In genomic region chr5:111440264-111440663, GRCm38 (mm10) we compare ENCODE assay signal across 26 mouse cellular contexts. TPM values are rescaled to one million over a fixed set of nuclear protein-coding genes. Genes with fewer than 3 reads are reported as not detected.
DNase-seq lines count a peak whose midpoint lies in the region; ATAC-seq lines count a peak whose summit lies in the region.
"Had no signal": no experiment of that assay in that cellular context is flagged by ENCODE, and none has a peak within 500 bp of the region (broad histone marks: within the 10 kb centered on the region; RNA-seq: fewer than 3 reads in every experiment).

No protein-coding gene starts in this region.

- WGBS in midbrain, embryonic 14.5 days: 89% methylated on average over 4 of the region's 4 CpGs
- 91% methylated on average over 4 of the region's 4 CpGs for WGBS in midbrain, embryonic 15.5 days

- 0 out of 2 replicates have a peak, but pooled peaks have one; percentile 15 for ATAC-seq in midbrain, embryonic 14.5 days (ENCODE audit: low FRiP score, low TSS enrichment)
- ATAC-seq in midbrain, embryonic 15.5 days (replicated peaks): no peak
- ATAC-seq in granulocyte monocyte progenitor cell, adult 5-6 weeks (replicated peaks; ENCODE audit: poor library complexity, severe bottlenecking): peak; percentile 74
- ATAC-seq in megakaryocyte progenitor cell, adult 5-6 weeks (replicated peaks; ENCODE audit: poor library complexity): peak; percentile 53
- ATAC-seq: activated CD4-positive, CD25-positive, alpha-beta regulatory T cell, adult 4 months; forebrain, embryonic 14.5 days; forebrain, postnatal 0 days had no signal

- no peak overlapping the region for H3K4me3 ChIP-seq in midbrain, embryonic 14.5 days (replicated peaks; ENCODE audit: low read depth, low read length)
- no peak overlapping the region for H3K4me3 ChIP-seq in midbrain, embryonic 15.5 days
- H3K4me3 ChIP-seq: embryonic facial prominence, embryonic 12.5 days; embryonic facial prominence, embryonic 15.5 days; gastrocnemius, adult 2 months; heart, embryonic 12.5 days; heart, embryonic 15.5 days; hindbrain, embryonic 10.5 days; hindbrain, embryonic 13.5 days had no signal

- H3K36me3 ChIP-seq in midbrain, embryonic 14.5 days (ENCODE audit: control insufficient read depth, insufficient read depth, low read length): peaks cover 34% of the 10 kb centered on the region; the same call in 1 of the 2 replicates
- no peaks in the 10 kb centered on the region for H3K36me3 ChIP-seq in midbrain, embryonic 15.5 days (replicated peaks)
- H3K36me3 ChIP-seq: heart, embryonic 15.5 days had no signal

- H3K27ac ChIP-seq in midbrain, embryonic 14.5 days (replicated peaks; ENCODE audit: low read depth, low read length): no peak overlapping the region
- H3K27ac ChIP-seq in midbrain, embryonic 15.5 days: no peak overlapping the region
- H3K27ac ChIP-seq: embryonic facial prominence, embryonic 12.5 days; embryonic facial prominence, embryonic 15.5 days; gastrocnemius, adult 2 months; heart, embryonic 15.5 days; hindbrain, embryonic 10.5 days; hindbrain, embryonic 13.5 days; hindbrain, postnatal 0 days had no signal

- no peak for DNase-seq in midbrain, embryonic 14.5 days
- DNase-seq in testis, postnatal 10 days (ENCODE audit: low spot score): no peak
- DNase-seq in lung, adult 18-20 months: no peak
- DNase-seq: adrenal gland, postnatal 10 days; adrenal gland, postnatal 36 days; cerebellum, adult 18-20 months; cerebellum, adult 9-10 months; cerebellum, postnatal 14 days; forebrain, postnatal 0 days; gastrocnemius, adult 2 months; gastrocnemius, postnatal 14 days; heart, adult 18-20 months; heart, postnatal 10 days; heart, postnatal 36 days had no signal

- H3K9me3 ChIP-seq in midbrain, embryonic 14.5 days (ENCODE audit: control insufficient read depth, low read length): no peaks in the 10 kb centered on the region
- no peaks in the 10 kb centered on the region for H3K9me3 ChIP-seq in midbrain, embryonic 15.5 days
- H3K9me3 ChIP-seq: embryonic facial prominence, embryonic 12.5 days; embryonic facial prominence, embryonic 15.5 days; heart, embryonic 12.5 days; heart, embryonic 15.5 days; hindbrain, embryonic 10.5 days; hindbrain, embryonic 13.5 days had no signal

- H3K27me3 ChIP-seq in midbrain, embryonic 14.5 days (ENCODE audit: control insufficient read depth, insufficient read depth, low read length): no peaks in the 10 kb centered on the region
- H3K27me3 ChIP-seq in midbrain, embryonic 15.5 days (replicated peaks): no peaks in the 10 kb centered on the region
- H3K27me3 ChIP-seq: embryonic facial prominence, embryonic 12.5 days; embryonic facial prominence, embryonic 15.5 days; heart, embryonic 12.5 days; heart, embryonic 15.5 days; hindbrain, embryonic 13.5 days had no signal

- peaks cover 26% of the 10 kb centered on the region for H3K4me1 ChIP-seq in midbrain, embryonic 14.5 days (ENCODE audit: control insufficient read depth, insufficient read depth, low read length)
- H3K4me1 ChIP-seq in midbrain, embryonic 15.5 days: peaks cover 55% of the 10 kb centered on the region

- no peak overlapping the region for H3K4me2 ChIP-seq in midbrain, embryonic 14.5 days (ENCODE audit: low read length)
- H3K4me2 ChIP-seq in midbrain, embryonic 15.5 days: no peak overlapping the region
- H3K4me2 ChIP-seq: embryonic facial prominence, embryonic 12.5 days; embryonic facial prominence, embryonic 15.5 days; heart, embryonic 12.5 days; heart, embryonic 15.5 days; hindbrain, embryonic 13.5 days had no signal

- H3K9ac ChIP-seq in midbrain, embryonic 14.5 days (replicated peaks; ENCODE audit: low read length): no peak overlapping the region
- no peak overlapping the region for H3K9ac ChIP-seq in midbrain, embryonic 15.5 days
- H3K9ac ChIP-seq: embryonic facial prominence, embryonic 12.5 days; embryonic facial prominence, embryonic 15.5 days; forebrain, postnatal 0 days; heart, embryonic 12.5 days; heart, embryonic 15.5 days; hindbrain, embryonic 13.5 days had no signal

RNA-seq across cellular contexts. Expression of gene Mn1, which starts 23.1 kb away (rescaled TPM):
- 51.7 and 69.2 TPM in 2 replicates for polyA plus RNA-seq in midbrain, embryonic 14.5 days (2014; fragmentation: Nextera tagmentation; extraction: Ambion mirVana)
- polyA plus RNA-seq in midbrain, embryonic 15.5 days (2015; fragmentation: Nextera tagmentation; extraction: Ambion mirVana): 60.1 and 64.8 TPM in 2 replicates
- total RNA-seq in granulocyte monocyte progenitor cell, adult 5-6 weeks (2014; fragmentation: Nextera tagmentation): 0.64 TPM in 1 of 2 replicates, not detected in the other
- total RNA-seq in granulocyte monocyte progenitor cell, adult 5-6 weeks (2017): not detected in 2 replicates
- total RNA-seq in megakaryocyte progenitor cell, adult 5-6 weeks (2015): 0.05 and 0.59 TPM in 2 replicates
- total RNA-seq in megakaryocyte progenitor cell, adult 5-6 weeks (2017): 0.04 and 0.51 TPM in 2 replicates
- polyA plus RNA-seq: activated CD4-positive, CD25-positive, alpha-beta regulatory T cell, adult 4 months had no signal
